10 mouse cellular contexts compared by ENCODE assay signal in genomic region chr10:78366851-78367312, GRCm38 (mm10). TPM values are rescaled to one million over a fixed set of nuclear protein-coding genes. Genes with fewer than 3 reads are reported as not detected.
A peak's percentile ranks its signal among the peaks of the same experiment; 100 is the strongest.
DNase-seq lines count a peak whose midpoint lies in the region; ATAC-seq and TF ChIP-seq lines count a peak whose summit lies in the region.
"Had no signal": no experiment of that assay in that cellular context is flagged by ENCODE, and none has a peak within 500 bp of the region (broad histone marks: within the 10 kb centered on the region; RNA-seq: fewer than 3 reads in every experiment).

No protein-coding gene starts in this region.

- ATAC-seq in heart, embryonic 13.5 days (ENCODE audit: extremely low read depth, insufficient number of reproducible peaks, low FRiP score, low TSS enrichment), result no peak
- peak; percentile 93 for ATAC-seq in liver, embryonic 16.5 days (ENCODE audit: low read depth)
- no peak for ATAC-seq in frontal cortex, adult (ENCODE audit: low TSS enrichment)
- ATAC-seq in hindbrain, embryonic 12.5 days (ENCODE audit: low FRiP score), result no peak

- peak overlapping the region; percentile 41 for H3K27ac ChIP-seq in ES-Bruce4 (ENCODE audit: insufficient read depth, low read length)
- peak overlapping the region; percentile 59 for H3K27ac ChIP-seq in heart, embryonic 13.5 days (replicated peaks)
- H3K27ac ChIP-seq in liver, embryonic 16.5 days (ENCODE audit: low read length), result peak overlapping the region; percentile 94
- H3K27ac ChIP-seq in hindbrain, embryonic 12.5 days, result no peak overlapping the region

- no peak overlapping the region for H3K9ac ChIP-seq in ES-Bruce4 (ENCODE audit: low read depth, poor library complexity, severe bottlenecking)
- peak overlapping the region; percentile 38 for H3K9ac ChIP-seq in heart, embryonic 13.5 days
- peak overlapping the region; percentile 64 for H3K9ac ChIP-seq in liver, embryonic 16.5 days (ENCODE audit: low read depth, low read length)
- no peak overlapping the region for H3K9ac ChIP-seq in hindbrain, embryonic 12.5 days

- peaks cover 16% of the 10 kb centered on the region for H3K4me1 ChIP-seq in ES-Bruce4 (ENCODE audit: control insufficient read depth, insufficient read depth, low read length)
- H3K4me1 ChIP-seq in heart, embryonic 13.5 days, result peaks cover 21% of the 10 kb centered on the region
- H3K4me1 ChIP-seq in liver, embryonic 16.5 days (ENCODE audit: control insufficient read depth, low read depth, low read length), result peaks cover 36% of the 10 kb centered on the region
- H3K4me1 ChIP-seq in hindbrain, embryonic 12.5 days, result no peaks in the 10 kb centered on the region

- DNase-seq in A20 (ENCODE audit: low read depth, low spot score), result peak; percentile 53
- DNase-seq in cerebellum, adult 9-10 months, result no peak
- DNase-seq in urinary bladder, postnatal 4 days (ENCODE audit: low spot score in 2 of 2), result no peak
- DNase-seq: cerebellum, adult 2 months; right cerebral cortex, postnatal 14 days had no signal

- no peaks in the 10 kb centered on the region for H3K9me3 ChIP-seq in ES-Bruce4 (replicated peaks; ENCODE audit: control insufficient read depth, insufficient read depth, low read length, poor library complexity, severe bottlenecking)
- no peaks in the 10 kb centered on the region; the same call in 1 of the 2 replicates for H3K9me3 ChIP-seq in heart, embryonic 13.5 days
- no peaks in the 10 kb centered on the region for H3K9me3 ChIP-seq in liver, embryonic 16.5 days (replicated peaks; ENCODE audit: control insufficient read depth, low read length)
- H3K9me3 ChIP-seq in hindbrain, embryonic 12.5 days (replicated peaks), result no peaks in the 10 kb centered on the region

- H3K36me3 ChIP-seq in ES-Bruce4 (ENCODE audit: control insufficient read depth, insufficient read depth, low read length, poor library complexity, severe bottlenecking), result no peaks in the 10 kb centered on the region
- no peaks in the 10 kb centered on the region for H3K36me3 ChIP-seq in heart, embryonic 13.5 days
- H3K36me3 ChIP-seq in liver, embryonic 16.5 days (ENCODE audit: control insufficient read depth, insufficient read depth), result no peaks in the 10 kb centered on the region
- no peaks in the 10 kb centered on the region for H3K36me3 ChIP-seq in hindbrain, embryonic 12.5 days

- H3K4me3 ChIP-seq in ES-Bruce4 (ENCODE audit: low read depth, low read length), result no peak overlapping the region
- H3K4me3 ChIP-seq in heart, embryonic 13.5 days, result 0 out of 2 replicates have a peak overlapping the region, but pooled peaks have one; percentile 2
- H3K4me3 ChIP-seq in liver, embryonic 16.5 days (ENCODE audit: low read depth, low read length), result peak overlapping the region; percentile 29
- H3K4me3 ChIP-seq in hindbrain, embryonic 12.5 days, result no peak overlapping the region

- H3K27me3 ChIP-seq in ES-Bruce4 (ENCODE audit: control insufficient read depth, insufficient read depth, low read length, poor library complexity, severe bottlenecking), result no peaks in the 10 kb centered on the region
- H3K27me3 ChIP-seq in heart, embryonic 13.5 days (replicated peaks), result peaks cover 12% of the 10 kb centered on the region; the same call in 1 of the 2 replicates
- no peaks in the 10 kb centered on the region for H3K27me3 ChIP-seq in liver, embryonic 16.5 days (ENCODE audit: control insufficient read depth, insufficient read depth, low read depth, low read length)
- H3K27me3 ChIP-seq in hindbrain, embryonic 12.5 days, result no peaks in the 10 kb centered on the region

- TF ChIP-seq CTCF in ES-Bruce4 (IDR thresholded peaks at IDR 0.05; ENCODE audit: low read depth, low read length), result no peak

- no peak for TF ChIP-seq POLR2A in ES-Bruce4 (IDR thresholded peaks at IDR 0.05; ENCODE audit: insufficient read depth, low read length)

- no peak for TF ChIP-seq EP300 in ES-Bruce4 (IDR thresholded peaks at IDR 0.05; ENCODE audit: insufficient read depth, low read depth, low read length)

- peak overlapping the region; percentile 48 for H3K4me2 ChIP-seq in heart, embryonic 13.5 days
- peak overlapping the region; percentile 63 for H3K4me2 ChIP-seq in liver, embryonic 16.5 days (ENCODE audit: low read depth, low read length)
- H3K4me2 ChIP-seq in hindbrain, embryonic 12.5 days (replicated peaks), result no peak overlapping the region

- WGBS in heart, embryonic 13.5 days, result 16% methylated on average over 9 of the region's 9 CpGs
- 5% methylated on average over 9 of the region's 9 CpGs for WGBS in liver, embryonic 16.5 days (ENCODE audit: insufficient replicate concordance)
- 74% methylated on average over 9 of the region's 9 CpGs for WGBS in hindbrain, embryonic 12.5 days

RNA-seq across cellular contexts. Expression of gene Agpat3, which starts 14.6 kb away (rescaled TPM):
- polyA plus RNA-seq in ES-Bruce4 (2011; ENCODE audit: insufficient read depth, insufficient read length, low read depth, missing spikeins), result 56.0 and 57.7 TPM in 2 replicates
- 36.7 and 41.7 TPM in 2 replicates for polyA plus RNA-seq in heart, embryonic 13.5 days (2015; fragmentation: Nextera tagmentation; extraction: Ambion mirVana)
- polyA plus RNA-seq in liver, embryonic 16.5 days (2015; fragmentation: Nextera tagmentation; extraction: Ambion mirVana), result 20.6 and 26.8 TPM in 2 replicates
- 59.2 and 59.7 TPM in 2 replicates for polyA plus RNA-seq in hindbrain, embryonic 12.5 days (2016; fragmentation: Nextera tagmentation; extraction: Ambion mirVana)

RNA-seq across cellular contexts. Expression of gene Rrp1, which starts 46.0 kb away (rescaled TPM):
- 132 and 136 TPM in 2 replicates for polyA plus RNA-seq in ES-Bruce4 (2011; ENCODE audit: insufficient read depth, insufficient read length, low read depth, missing spikeins)
- 220 and 237 TPM in 2 replicates for polyA plus RNA-seq in heart, embryonic 13.5 days (2015; fragmentation: Nextera tagmentation; extraction: Ambion mirVana)
- polyA plus RNA-seq in liver, embryonic 16.5 days (2015; fragmentation: Nextera tagmentation; extraction: Ambion mirVana), result 101 and 105 TPM in 2 replicates
- polyA plus RNA-seq in hindbrain, embryonic 12.5 days (2016; fragmentation: Nextera tagmentation; extraction: Ambion mirVana), result 339 and 343 TPM in 2 replicates

RNA-seq across cellular contexts. Expression of gene Cstb, which starts 58.6 kb away (rescaled TPM):
- polyA plus RNA-seq in ES-Bruce4 (2011; ENCODE audit: insufficient read depth, insufficient read length, low read depth, missing spikeins), result 212 and 214 TPM in 2 replicates
- polyA plus RNA-seq in heart, embryonic 13.5 days (2015; fragmentation: Nextera tagmentation; extraction: Ambion mirVana), result 98.8 and 114 TPM in 2 replicates
- 93.9 and 102 TPM in 2 replicates for polyA plus RNA-seq in liver, embryonic 16.5 days (2015; fragmentation: Nextera tagmentation; extraction: Ambion mirVana)
- polyA plus RNA-seq in hindbrain, embryonic 12.5 days (2016; fragmentation: Nextera tagmentation; extraction: Ambion mirVana), result 127 and 138 TPM in 2 replicates

Comparison
In these comparisons a context has a peak if more than half of its experiments do, and no peak if none do; other contexts are left out.
1. H3K4me3 ChIP-seq: peak in heart, embryonic 13.5 days (single experiment) and liver, embryonic 16.5 days (single experiment); none in ES-Bruce4 (single experiment) and hindbrain, embryonic 12.5 days (single experiment).
2. H3K9ac ChIP-seq: peak in heart, embryonic 13.5 days (single experiment) and liver, embryonic 16.5 days (single experiment); none in ES-Bruce4 (single experiment) and hindbrain, embryonic 12.5 days (single experiment).